ENCODE assay signal across 8 mouse cellular contexts in genomic region chr5:132544176-132544995, GRCm38 (mm10). TPM values are rescaled to one million over a fixed set of nuclear protein-coding genes. Genes with fewer than 3 reads are reported as not detected.
DNase-seq lines count a peak whose midpoint lies in the region; ATAC-seq lines count a peak whose summit lies in the region.

No protein-coding gene starts in this region.

- ATAC-seq in forebrain, embryonic 13.5 days, result no peak
- no peak for ATAC-seq in hindbrain, embryonic 14.5 days (ENCODE audit: low FRiP score)
- no peak for ATAC-seq in liver, embryonic 13.5 days (ENCODE audit: low read depth)

- peak; percentile 92 for DNase-seq in heart, adult 11 months
- DNase-seq in heart, postnatal 25 days (ENCODE audit: low spot score), result no peak
- peak; percentile 25 to 55 for DNase-seq in adrenal gland, postnatal 36 days
- DNase-seq in hindbrain, embryonic 14.5 days (ENCODE audit: low spot score), result no peak
- DNase-seq in liver, embryonic 13.5 days, result no peak
- peak; percentile 29 for DNase-seq in ovary, postnatal 36 days (ENCODE audit: low spot score)
- no peak for DNase-seq in spleen, adult 18-20 months

- no peaks in the 10 kb centered on the region for H3K27me3 ChIP-seq in forebrain, embryonic 13.5 days
- H3K27me3 ChIP-seq in hindbrain, embryonic 14.5 days (ENCODE audit: control insufficient read depth, insufficient read depth, low read length), result no peaks in the 10 kb centered on the region
- H3K27me3 ChIP-seq in liver, embryonic 13.5 days, result peaks cover 54% of the 10 kb centered on the region

- peaks cover 34% of the 10 kb centered on the region for H3K4me1 ChIP-seq in forebrain, embryonic 13.5 days
- peaks cover 17% of the 10 kb centered on the region for H3K4me1 ChIP-seq in hindbrain, embryonic 14.5 days (replicated peaks; ENCODE audit: control insufficient read depth, insufficient read depth, low read length)
- H3K4me1 ChIP-seq in liver, embryonic 13.5 days (replicated peaks), result peaks cover 15% of the 10 kb centered on the region

- peak overlapping the region; percentile 91 for H3K4me3 ChIP-seq in forebrain, embryonic 13.5 days
- H3K4me3 ChIP-seq in hindbrain, embryonic 14.5 days (replicated peaks; ENCODE audit: low read length), result peak overlapping the region; percentile 92
- H3K4me3 ChIP-seq in liver, embryonic 13.5 days (replicated peaks), result peak overlapping the region; percentile 60

- WGBS in forebrain, embryonic 13.5 days, result 2% methylated on average over 26 of the region's 26 CpGs
- 3% methylated on average over 26 of the region's 26 CpGs for WGBS in hindbrain, embryonic 14.5 days
- 8% methylated on average over 26 of the region's 26 CpGs for WGBS in liver, embryonic 13.5 days (ENCODE audit: insufficient replicate concordance)

- H3K36me3 ChIP-seq in forebrain, embryonic 13.5 days (ENCODE audit: poor library complexity, severe bottlenecking), result no peaks in the 10 kb centered on the region
- no peaks in the 10 kb centered on the region for H3K36me3 ChIP-seq in hindbrain, embryonic 14.5 days (replicated peaks; ENCODE audit: control insufficient read depth, insufficient read depth)
- H3K36me3 ChIP-seq in liver, embryonic 13.5 days, result no peaks in the 10 kb centered on the region

- no peaks in the 10 kb centered on the region for H3K9me3 ChIP-seq in forebrain, embryonic 13.5 days (replicated peaks)
- H3K9me3 ChIP-seq in hindbrain, embryonic 14.5 days (ENCODE audit: control insufficient read depth, low read length), result no peaks in the 10 kb centered on the region
- no peaks in the 10 kb centered on the region for H3K9me3 ChIP-seq in liver, embryonic 13.5 days (replicated peaks)

- intact Hi-C loops in heart, postnatal 25 days (cut with DNase I), result loop anchor here (5.0 to 10.0 kb wide), 4 partner anchors 57 to 310 kb away; no protein-coding TSS in a partner anchor

- H3K4me2 ChIP-seq in forebrain, embryonic 13.5 days, result peak overlapping the region; percentile 81
- H3K4me2 ChIP-seq in hindbrain, embryonic 14.5 days (replicated peaks), result peak overlapping the region; percentile 85
- H3K4me2 ChIP-seq in liver, embryonic 13.5 days, result peak overlapping the region; percentile 69

- H3K27ac ChIP-seq in forebrain, embryonic 13.5 days, result peak overlapping the region; percentile 93
- H3K27ac ChIP-seq in hindbrain, embryonic 14.5 days, result no peak overlapping the region; the same call in 1 of the 2 replicates
- no peak overlapping the region for H3K27ac ChIP-seq in liver, embryonic 13.5 days

- H3K9ac ChIP-seq in forebrain, embryonic 13.5 days, result peak overlapping the region; percentile 98
- peak overlapping the region; percentile 97; the same call in 1 of the 2 replicates for H3K9ac ChIP-seq in hindbrain, embryonic 14.5 days
- no peak overlapping the region for H3K9ac ChIP-seq in liver, embryonic 13.5 days

RNA-seq across cellular contexts. Expression of gene Auts2, which starts 1.2 kb away (rescaled TPM):
- 10 to 100 TPM; 33.6 to 43.8 TPM for total RNA-seq in heart, postnatal 25 days (2021)
- total RNA-seq in adrenal gland, postnatal 36 days (2021), result 10 to 100 TPM; 33.6 to 40.6 TPM
- 84.0 and 95.1 TPM in 2 replicates for polyA plus RNA-seq in forebrain, embryonic 13.5 days (2015; fragmentation: Nextera tagmentation; extraction: Ambion mirVana)
- 53.3 and 61.8 TPM in 2 replicates for polyA plus RNA-seq in hindbrain, embryonic 14.5 days (2014; fragmentation: Nextera tagmentation; extraction: Ambion mirVana)
- 1.5 TPM in 2 replicates for polyA plus RNA-seq in liver, embryonic 13.5 days (2015; fragmentation: Nextera tagmentation; extraction: Ambion mirVana)

Comparison
In these comparisons a context has a peak if more than half of its experiments do, and no peak if none do; other contexts are left out.
1. DNase-seq: peak in heart, adult 11 months (single experiment), adrenal gland, postnatal 36 days (2 of 2) and ovary, postnatal 36 days (single experiment); none in heart, postnatal 25 days (single experiment), hindbrain, embryonic 14.5 days (single experiment), liver, embryonic 13.5 days (single experiment) and spleen, adult 18-20 months (0 of 2).
2. RNA of gene Auts2, which starts 1.2 kb away (polyA plus RNA-seq): 84.0 to 95.1 TPM in forebrain, embryonic 13.5 days and 53.3 to 61.8 TPM in hindbrain, embryonic 14.5 days; 1.5 TPM in liver, embryonic 13.5 days; every median in the first group is over 10 times any median in the second.
3. Peak in every context shown above with its lines, with median percentiles within 50 percentile points of each other: H3K4me2 ChIP-seq and H3K4me3 ChIP-seq.